Mouse (Mus musculus) limb, embryonic 13.5 days (tissue): ENCODE data around the gene Kbtbd2. TPM values are rescaled to one million over a fixed set of nuclear protein-coding genes. Genes with fewer than 3 reads are reported as not detected.

Source experiments
- polyA plus RNA-seq: library from polyadenylated mRNA; unstranded; fragments of >200 nt; fragmentation: Nextera tagmentation; extraction: Ambion mirVana; gene quantifications from 2 replicates; pipeline ENCODE4 v1.2.1, GENCODE M21; 2015

The Kbtbd2 gene
- polyA plus RNA-seq, 1 experiment from 2014 or later = 30.5 TPM

Other genes with a start within 250 kb of the Kbtbd2 start
- gene Pde1c, start 228.7 kb downstream of the Kbtbd2 start, polyA plus RNA-seq = 3.2 and 3.5 TPM in 2 replicates
- gene Lsm5, start 93.1 kb downstream of the Kbtbd2 start, polyA plus RNA-seq = 159 and 162 TPM in 2 replicates
- 11.6 and 13.7 TPM in 2 replicates for gene Avl9, start 82.9 kb downstream of the Kbtbd2 start, polyA plus RNA-seq
- gene Fkbp9, start 34.2 kb upstream of the Kbtbd2 start, polyA plus RNA-seq = 181 and 185 TPM in 2 replicates
- 63.0 and 67.0 TPM in 2 replicates for gene Nt5c3, start 126.1 kb upstream of the Kbtbd2 start, polyA plus RNA-seq
- 0.11 and 0.24 TPM in 2 replicates for gene Vmn1r4, start 126.2 kb upstream of the Kbtbd2 start, polyA plus RNA-seq
- gene Vmn1r5, start 172.5 kb upstream of the Kbtbd2 start, polyA plus RNA-seq = not detected in 2 replicates
- not detected in 2 replicates for gene Vmn1r6, start 199.4 kb upstream of the Kbtbd2 start, polyA plus RNA-seq
- not detected in 2 replicates for gene Vmn1r7, start 227.5 kb upstream of the Kbtbd2 start, polyA plus RNA-seq
- not detected in 2 replicates for gene Vmn1r8, start 234.5 kb upstream of the Kbtbd2 start, polyA plus RNA-seq